Mouse (Mus musculus) limb, embryonic 10.5 days (tissue): ENCODE results near the gene Spo11. TPM values are rescaled to one million over a fixed set of nuclear protein-coding genes. Genes with fewer than 3 reads are reported as not detected.

Experiments
- DNase-seq: peaks from one replicate; pipeline ENCODE4 v3.0.0-alpha.2; 2017; ENCODE audit warnings: low spot score
- H3K27ac ChIP-seq: fragments of 300-500 bp; sonication (generic); 2 replicates; pipeline ENCODE4 v1.5.1; 2016; ENCODE audit warnings: mild to moderate bottlenecking
- H3K27me3 ChIP-seq: fragments of 300-500 bp; sonication (generic); 2 replicates; pipeline ENCODE4 v1.6.1; 2016; ENCODE audit warnings: low read depth, mild to moderate bottlenecking; ENCODE audit not compliant: poor library complexity, severe bottlenecking
- H3K36me3 ChIP-seq: fragments of 300-500 bp; sonication (generic); 2 replicates; pipeline ENCODE4 v1.6.1; 2016; ENCODE audit warnings: mild to moderate bottlenecking, moderate library complexity
- H3K4me1 ChIP-seq: fragments of 300-500 bp; sonication (generic); 2 replicates; pipeline ENCODE4 v1.6.1; 2016
- H3K4me3 ChIP-seq: fragments of 300-500 bp; sonication (generic); 2 replicates; pipeline ENCODE4 v1.5.1; 2016; ENCODE audit warnings: mild to moderate bottlenecking, moderate library complexity
- H3K9me3 ChIP-seq: fragments of 300-500 bp; sonication (generic); replicated peaks from 2 replicates; pipeline ENCODE4 v1.6.1; 2016; ENCODE audit warnings: mild to moderate bottlenecking
- WGBS: fragments of 180-500 bp; shearing (Covaris S2); methylation state at CpG from one replicate; pipeline ENCODE4 v1.1.7; 2016; 5-methylcytosine and 5-hydroxymethylcytosine counted together
- polyA plus RNA-seq: library from polyadenylated mRNA; unstranded; fragments of >200 nt; fragmentation: Nextera tagmentation; extraction: Ambion mirVana; gene quantifications from 2 replicates; pipeline ENCODE4 v1.2.1, GENCODE M21; 2016

Spo11 gene
- polyA plus RNA-seq, 1 experiment from 2014 or later: 0.79 TPM

DNA sequence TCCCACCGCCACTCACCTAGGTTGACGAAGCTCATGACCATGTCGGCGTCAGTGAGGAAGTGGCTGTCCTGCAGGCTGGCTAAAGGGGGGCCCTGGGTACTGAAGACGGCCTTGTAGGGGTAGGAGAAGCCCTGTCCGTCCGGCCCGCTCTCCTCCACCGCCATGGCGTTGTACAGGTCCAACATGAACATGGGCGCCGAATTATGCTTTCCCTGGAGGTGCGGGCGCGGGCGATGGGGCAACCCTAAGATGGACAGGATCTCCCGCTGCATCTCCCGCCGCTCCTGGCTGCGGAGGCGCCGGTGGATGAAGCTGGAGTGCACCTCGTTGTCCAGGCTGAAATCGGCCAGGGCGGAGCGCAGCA is 37.9 kb upstream of the Spo11 start:
- peak overlapping the region; percentile 91 for H3K27ac ChIP-seq
- no peaks in the 10 kb centered on the region for H3K9me3 ChIP-seq
- under 1% methylated on average over 26 of the region's 26 CpGs for WGBS
- peaks cover 64% of the 10 kb centered on the region for H3K27me3 ChIP-seq
- DNase-seq: peak; percentile 76
- H3K4me3 ChIP-seq: peak overlapping the region; percentile 72
- H3K4me1 ChIP-seq: peaks cover 90% of the 10 kb centered on the region
- no peaks in the 10 kb centered on the region for H3K36me3 ChIP-seq

DNA sequence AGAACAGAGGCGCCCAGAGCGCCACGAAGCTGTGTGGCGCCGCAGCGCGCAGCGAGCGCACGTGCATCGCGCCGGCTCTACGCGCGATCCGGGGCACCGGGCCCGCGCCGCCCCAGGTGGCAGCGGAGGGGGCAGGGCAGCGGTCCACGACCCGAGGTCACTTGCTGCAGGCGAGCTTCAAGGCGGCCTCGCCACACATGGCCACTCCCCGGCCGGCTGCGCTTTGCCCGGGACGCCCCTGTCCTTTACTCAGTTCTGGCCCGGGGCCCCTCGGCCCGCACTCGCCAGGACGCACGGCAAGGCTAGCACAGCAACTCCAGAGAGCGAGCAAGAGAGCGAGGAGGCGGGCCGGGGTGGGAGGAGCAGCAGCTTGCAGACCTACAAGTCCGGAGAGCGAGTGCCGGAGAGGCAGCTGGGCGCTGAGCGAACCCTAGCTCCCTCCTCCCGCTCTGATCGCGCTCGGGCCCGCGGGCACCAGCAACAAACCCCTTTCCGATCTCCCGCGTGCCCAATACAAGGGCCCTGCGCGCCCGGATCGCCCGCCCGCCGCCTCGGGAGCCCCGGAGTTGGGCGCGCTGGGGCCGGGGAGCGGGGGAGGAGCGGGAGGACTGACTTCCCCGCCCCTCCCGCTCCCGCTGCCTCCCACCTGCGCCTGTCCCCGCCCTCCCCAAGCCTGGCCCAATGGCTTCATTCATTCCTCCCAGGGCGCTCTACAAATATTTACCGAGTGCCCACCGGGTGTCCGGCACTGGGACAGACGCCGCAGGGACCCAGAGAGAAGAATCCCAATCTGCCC is 37.3 kb upstream of the Spo11 start, which contains the start of gene Bmp7:
TSS of gene Bmp7 (minus strand) at position 319 of the 796 bp plus-strand sequence.
- Histone ChIP-seq H3K4me1 (peaks cover 84% of the 10 kb centered on the region), H3K36me3 (no peaks in the 10 kb centered on the region), H3K9me3 (no peaks in the 10 kb centered on the region), H3K27me3 (peaks cover 62% of the 10 kb centered on the region), H3K4me3 (peak within 1 kb of the TSS; percentile 72), H3K27ac (peak within 1 kb of the TSS; percentile 91)
- WGBS: under 1% methylated on average over 82 of the region's 82 CpGs
- DNase-seq: peak; percentile 92

DNA sequence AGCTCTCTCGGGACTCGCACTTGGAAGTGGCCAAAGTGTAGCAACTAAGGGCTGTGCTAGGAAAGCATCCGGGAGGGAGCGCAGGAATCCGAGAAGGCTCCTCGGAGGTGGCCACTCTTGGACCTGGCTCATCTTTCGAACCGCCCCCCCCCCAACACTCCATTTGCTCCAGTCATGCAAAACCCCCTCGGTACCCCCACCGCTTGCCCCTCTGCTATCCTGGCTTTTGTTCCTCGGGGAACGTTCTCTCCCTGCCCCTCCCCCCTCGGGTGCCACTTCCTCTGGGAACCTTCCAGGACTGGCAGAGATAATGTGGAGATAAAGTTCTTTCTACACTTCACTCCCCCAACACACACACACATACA is 36.7 kb upstream of the Spo11 start:
- H3K4me3 ChIP-seq: peak overlapping the region; percentile 72
- H3K4me1 ChIP-seq: peaks cover 78% of the 10 kb centered on the region
- DNase-seq: no peak
- peak overlapping the region; percentile 91 for H3K27ac ChIP-seq
- no peaks in the 10 kb centered on the region for H3K9me3 ChIP-seq
- WGBS: under 1% methylated on average over 13 of the region's 13 CpGs
- H3K27me3 ChIP-seq: peaks cover 57% of the 10 kb centered on the region
- no peaks in the 10 kb centered on the region for H3K36me3 ChIP-seq

DNA sequence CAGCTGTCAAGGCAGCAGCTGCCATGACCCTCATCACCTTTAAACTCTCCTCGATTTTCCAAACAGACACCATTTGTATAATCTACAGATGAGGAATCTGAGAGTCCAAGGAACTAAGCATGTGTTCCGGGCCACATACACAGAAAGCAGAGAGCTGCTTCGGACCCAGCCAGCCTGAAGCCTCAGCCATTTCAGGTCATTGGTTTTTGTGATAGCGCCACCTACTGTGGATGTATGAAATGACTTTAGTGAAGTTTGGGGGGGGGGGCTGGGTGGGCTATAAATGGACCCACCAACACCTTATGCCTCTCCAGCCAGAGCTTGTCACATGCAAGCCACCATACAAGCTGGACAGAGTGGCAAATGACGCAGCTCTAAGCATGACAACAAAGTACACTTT is 28.4 kb upstream of the Spo11 start:
- H3K27ac ChIP-seq: no peak overlapping the region
- H3K9me3 ChIP-seq: no peaks in the 10 kb centered on the region

DNA sequence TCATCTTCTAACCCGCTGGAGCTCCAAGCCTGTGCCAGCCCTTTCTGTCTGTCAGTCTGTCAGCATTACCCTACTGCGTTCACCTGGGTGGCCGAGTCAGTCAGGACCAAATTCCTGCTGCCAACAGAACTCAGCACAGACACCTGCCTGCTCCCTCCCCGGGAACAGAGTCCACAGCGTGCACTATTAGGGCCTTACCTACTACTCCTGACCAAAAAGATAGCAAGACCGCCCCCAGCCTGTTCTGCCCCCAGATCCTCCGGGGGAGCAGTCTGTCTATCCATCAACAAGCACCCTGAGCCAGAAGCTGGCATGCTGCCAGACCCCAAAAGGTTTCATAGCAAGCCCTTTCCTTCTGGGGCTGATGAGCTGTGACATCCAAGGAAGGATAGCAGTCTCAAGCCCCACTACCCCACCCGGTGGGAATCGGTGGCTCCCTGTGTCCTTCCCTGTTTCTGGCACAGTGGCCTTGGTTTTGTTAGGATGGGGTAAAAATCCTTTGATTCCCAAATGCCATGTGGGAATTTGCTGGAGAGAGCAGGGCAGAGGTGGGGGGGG is 27.3 kb upstream of the Spo11 start:
- Histone ChIP-seq H3K27me3 (peaks cover 4% of the 10 kb centered on the region; the same call in 1 of the 2 replicates), H3K36me3 (no peaks in the 10 kb centered on the region), H3K4me3 (no peak overlapping the region), H3K27ac (peak overlapping the region; percentile 5), H3K9me3 (no peaks in the 10 kb centered on the region), H3K4me1 (peaks cover 27% of the 10 kb centered on the region)
- WGBS: 80% methylated on average over 9 of the region's 9 CpGs
- DNase-seq: no peak

More for the DNA sequence above, 28.4 kb upstream of the Spo11 start:
- no peak overlapping the region for H3K4me3 ChIP-seq
- H3K27me3 ChIP-seq: peaks cover 4% of the 10 kb centered on the region; the same call in 1 of the 2 replicates
- H3K4me1 ChIP-seq: peaks cover 28% of the 10 kb centered on the region
- no peak for DNase-seq
- H3K36me3 ChIP-seq: no peaks in the 10 kb centered on the region
- 45% methylated on average over 5 of the region's 5 CpGs for WGBS

DNA sequence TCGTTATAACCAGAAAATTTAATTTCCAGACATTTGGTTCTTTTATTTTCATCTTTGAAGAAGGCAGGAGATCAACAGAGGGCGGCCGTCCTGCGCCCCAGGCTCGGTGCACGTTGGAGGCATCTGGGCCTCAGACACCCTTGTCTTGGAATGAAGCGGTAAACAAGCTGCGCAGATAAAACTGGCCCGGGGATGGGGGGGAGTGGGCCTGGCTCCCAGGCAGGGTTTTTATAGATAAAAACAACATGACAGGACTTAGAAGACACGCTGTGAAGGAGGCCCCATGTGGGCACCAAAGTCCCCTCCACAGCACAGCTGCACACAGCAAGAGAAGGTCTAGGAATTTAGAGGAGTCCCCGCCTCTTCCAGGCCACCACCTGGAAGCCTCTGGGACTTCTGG is 26.8 kb upstream of the Spo11 start:
- WGBS: 56% methylated on average over 11 of the region's 11 CpGs
- H3K4me3 ChIP-seq: no peak overlapping the region
- no peaks in the 10 kb centered on the region for H3K9me3 ChIP-seq
- DNase-seq: no peak
- no peaks in the 10 kb centered on the region for H3K36me3 ChIP-seq
- peak overlapping the region; percentile 5 for H3K27ac ChIP-seq
- H3K4me1 ChIP-seq: peaks cover 27% of the 10 kb centered on the region
- H3K27me3 ChIP-seq: peaks cover 4% of the 10 kb centered on the region; the same call in 1 of the 2 replicates

DNA sequence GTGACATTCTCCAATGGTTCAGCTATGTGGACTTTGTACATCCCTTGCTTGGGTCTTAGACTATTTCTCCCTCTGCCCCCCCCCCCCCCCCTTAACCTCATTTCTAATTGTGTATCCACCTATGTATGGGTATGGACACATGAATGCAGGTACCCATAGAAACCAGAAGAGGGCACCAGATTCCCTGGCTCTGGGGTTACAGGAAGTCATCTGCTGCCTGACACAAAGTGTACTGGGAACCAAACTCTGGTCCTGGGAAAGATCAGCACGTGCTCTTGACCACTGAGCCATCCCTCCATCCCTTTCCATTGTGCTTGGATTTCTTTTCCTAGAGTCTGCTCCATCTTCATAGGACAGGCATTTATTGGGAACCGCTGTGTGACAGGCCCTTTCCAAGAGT is 25.5 kb upstream of the Spo11 start:
- Histone ChIP-seq H3K4me1 (peaks cover 27% of the 10 kb centered on the region), H3K36me3 (peaks cover under 1% of the 10 kb centered on the region; the same call in 1 of the 2 replicates), H3K27me3 (peaks cover 4% of the 10 kb centered on the region; the same call in 1 of the 2 replicates), H3K4me3 (no peak overlapping the region), H3K27ac (no peak overlapping the region), H3K9me3 (no peaks in the 10 kb centered on the region; the same call in 1 of the 2 replicates)
- no peak for DNase-seq
- WGBS: 87% methylated on average over 2 of the region's 2 CpGs

DNA sequence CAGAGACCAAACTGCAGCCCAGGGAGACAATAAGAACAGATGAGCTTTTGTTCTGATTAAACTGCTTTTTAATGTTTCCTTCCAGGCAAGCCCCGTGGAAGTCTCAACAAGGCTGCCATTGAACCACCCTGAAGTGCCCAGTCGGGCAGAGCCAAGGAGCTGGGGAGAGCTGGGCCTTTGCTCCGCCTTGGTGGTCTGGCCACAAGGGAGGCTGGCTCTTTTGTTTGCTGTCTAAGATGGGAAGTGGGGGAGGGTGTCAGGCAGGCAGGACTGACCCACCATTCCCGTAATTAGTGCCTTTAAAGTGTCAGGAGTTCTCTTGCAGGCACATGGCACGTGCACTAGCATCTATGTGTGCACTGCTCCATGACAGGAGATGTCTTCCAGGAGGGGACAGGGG is 18.9 kb upstream of the Spo11 start:
- H3K9me3 ChIP-seq: no peaks in the 10 kb centered on the region; the same call in 1 of the 2 replicates
- peaks cover 6% of the 10 kb centered on the region; the same call in 1 of the 2 replicates for H3K36me3 ChIP-seq
- H3K27me3 ChIP-seq: no peaks in the 10 kb centered on the region
- H3K27ac ChIP-seq: peak overlapping the region; percentile 84
- peaks cover 21% of the 10 kb centered on the region for H3K4me1 ChIP-seq
- DNase-seq: no peak
- 14% methylated on average over 5 of the region's 5 CpGs for whole genome bisulfite sequencing
- H3K4me3 ChIP-seq: no peak overlapping the region

DNA sequence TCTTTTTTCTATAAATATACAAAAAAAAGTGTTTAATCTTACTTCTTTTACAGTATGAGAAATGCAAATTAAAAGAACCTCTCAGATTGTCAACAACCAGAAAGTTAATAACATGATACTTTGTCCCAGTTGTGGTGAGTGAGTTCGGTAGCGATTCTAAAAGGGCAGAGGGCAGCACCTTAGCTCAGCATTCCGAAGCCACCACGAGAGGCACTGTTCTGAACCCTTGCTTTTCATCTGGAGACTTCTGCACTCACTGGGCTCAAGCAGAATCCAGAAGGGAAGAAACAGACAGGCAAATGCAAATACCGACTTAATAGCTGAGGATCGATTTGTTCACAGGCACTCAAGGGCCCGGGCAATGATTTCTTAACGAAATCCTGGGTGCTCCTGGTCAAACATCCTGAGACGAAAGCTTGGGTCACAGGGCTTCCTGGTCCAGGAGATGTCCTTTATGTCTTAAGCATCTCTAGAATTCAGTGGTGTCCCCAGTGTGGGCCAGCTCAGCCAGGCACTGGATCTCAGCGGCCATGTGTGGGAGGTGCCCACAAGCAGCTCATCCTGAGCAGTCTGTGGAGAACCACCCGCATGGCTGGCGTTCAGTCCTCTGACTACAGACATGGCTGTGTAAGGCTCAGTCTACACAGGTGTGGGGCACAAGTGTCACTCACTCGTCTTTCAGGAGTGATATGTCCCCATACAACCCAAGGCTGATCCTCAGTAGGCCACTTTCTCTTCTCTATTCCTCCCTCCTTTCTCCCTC is 18.3 kb upstream of the Spo11 start:
- no peak for DNase-seq
- Histone ChIP-seq H3K9me3 (no peaks in the 10 kb centered on the region; the same call in 1 of the 2 replicates), H3K27ac (peak overlapping the region; percentile 84), H3K27me3 (no peaks in the 10 kb centered on the region), H3K4me1 (peaks cover 21% of the 10 kb centered on the region), H3K4me3 (no peak overlapping the region), H3K36me3 (peaks cover 6% of the 10 kb centered on the region; the same call in 1 of the 2 replicates)
- 51% methylated on average over 13 of the region's 13 CpGs for WGBS

DNA sequence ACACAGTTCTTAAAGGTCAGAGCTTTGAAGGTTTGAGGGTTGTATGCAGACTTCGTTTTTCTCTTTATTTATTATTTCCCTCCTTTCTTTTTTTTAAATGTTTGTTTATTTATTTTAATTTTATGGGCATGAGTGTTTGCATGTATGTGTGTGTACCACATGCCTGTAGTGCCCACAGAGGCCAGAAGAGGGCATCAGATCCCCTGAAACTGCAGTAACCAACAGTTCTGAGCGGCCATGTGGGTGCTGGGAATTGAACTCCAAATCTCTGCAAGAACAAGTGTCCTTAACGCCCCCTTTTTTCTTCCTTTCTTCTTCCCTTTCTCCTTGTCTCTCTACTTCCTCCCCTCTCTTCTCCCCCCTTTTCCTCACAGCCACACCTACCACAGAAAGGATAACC is 17.1 kb upstream of the Spo11 start:
- no peak for DNase-seq
- Histone ChIP-seq H3K27me3 (no peaks in the 10 kb centered on the region), H3K36me3 (peaks cover 6% of the 10 kb centered on the region; the same call in 1 of the 2 replicates), H3K4me3 (no peak overlapping the region), H3K9me3 (no peaks in the 10 kb centered on the region; the same call in 1 of the 2 replicates), H3K27ac (no peak overlapping the region), H3K4me1 (peaks cover 20% of the 10 kb centered on the region)
- WGBS: 88% methylated on average over 3 of the region's 3 CpGs

DNA sequence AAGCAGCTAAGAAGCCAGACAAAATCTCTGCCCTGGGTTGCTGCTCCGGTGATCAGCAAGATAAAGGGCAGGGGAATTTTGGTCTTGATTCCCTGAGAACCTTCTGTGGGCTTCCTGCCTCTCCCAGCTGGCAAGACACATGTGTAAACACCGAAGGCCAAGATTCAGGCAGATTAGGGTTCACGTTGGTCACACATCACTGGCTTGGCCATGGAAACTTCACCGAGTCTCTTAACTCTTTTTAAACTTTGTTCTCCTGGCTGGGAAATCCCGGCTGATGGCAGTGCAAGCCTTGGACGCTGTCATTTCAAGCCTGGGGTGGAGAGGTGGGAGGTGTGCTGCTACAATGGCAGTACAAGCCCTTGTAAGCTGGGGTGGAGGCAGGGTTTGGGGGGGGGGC is 16.3 kb upstream of the Spo11 start:
- DNase-seq: no peak
- Histone ChIP-seq H3K27me3 (no peaks in the 10 kb centered on the region), H3K9me3 (no peaks in the 10 kb centered on the region; the same call in 1 of the 2 replicates), H3K4me1 (peaks cover 24% of the 10 kb centered on the region), H3K36me3 (peaks cover 6% of the 10 kb centered on the region; the same call in 1 of the 2 replicates), H3K4me3 (no peak overlapping the region), H3K27ac (no peak overlapping the region)
- WGBS: 79% methylated on average over 6 of the region's 6 CpGs

DNA sequence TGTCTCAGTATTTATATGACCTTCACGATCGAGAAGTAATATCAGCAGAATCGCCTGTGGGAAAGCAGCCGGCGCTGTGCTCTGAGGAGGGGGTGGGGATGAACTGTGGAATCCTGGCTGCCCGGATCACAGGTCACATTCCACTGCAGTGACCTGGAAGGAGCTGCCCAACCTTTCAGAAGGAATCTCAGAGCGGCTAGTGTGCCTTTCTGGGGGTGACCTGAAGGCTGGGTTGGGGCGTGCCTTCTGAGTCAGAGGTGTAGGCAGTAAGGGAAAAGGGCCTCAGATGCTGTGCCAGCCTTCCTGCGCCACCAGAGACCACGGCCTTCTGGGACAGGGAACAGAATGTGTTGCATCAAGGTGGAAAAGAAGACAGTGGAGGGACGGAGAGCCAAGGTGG is 12.3 kb upstream of the Spo11 start:
- DNase-seq: no peak
- Histone ChIP-seq H3K4me3 (no peak overlapping the region), H3K27me3 (no peaks in the 10 kb centered on the region), H3K27ac (peak overlapping the region; percentile 61; the same call in 1 of the 2 replicates), H3K36me3 (no peaks in the 10 kb centered on the region), H3K9me3 (no peaks in the 10 kb centered on the region), H3K4me1 (peaks cover 7% of the 10 kb centered on the region)
- WGBS: 51% methylated on average over 11 of the region's 11 CpGs
